Mouse (Mus musculus) myocyte (in vitro differentiated cells): Measurements from ENCODE around the gene Mettl1.

Experiments used
- CEBPB ChIP-seq: IDR thresholded peaks from 2 replicates; pipeline ENCODE4 v1.6.1; 2011; ENCODE audit warnings: mild to moderate bottlenecking, moderate library complexity; ENCODE audit not compliant: poor library complexity, insufficient read depth, severe bottlenecking
- E2F4 ChIP-seq: IDR thresholded peaks from one replicate; pipeline ENCODE4 v1.6.1; 2011; ENCODE audit warnings: mild to moderate bottlenecking, control low read depth, moderate library complexity; ENCODE audit not compliant: insufficient read depth
- MYOD1 ChIP-seq, 3 experiments: IDR thresholded peaks; one replicate each; pipeline ENCODE4 v1.6.1; 2011; ENCODE audit warnings: control low read depth in 2 of 3, low read depth in 2 of 3, mild to moderate bottlenecking in 2 of 3, moderate library complexity in 1 of 3; ENCODE audit not compliant: insufficient read length in 2 of 3, control insufficient read depth in 1 of 3
- POLR2A ChIP-seq: IDR thresholded peaks from one replicate; pipeline ENCODE4 v1.6.1; 2011; ENCODE audit warnings: low read depth, mild to moderate bottlenecking, control low read depth, moderate library complexity; ENCODE audit not compliant: insufficient read length
- POLR2AphosphoS2 ChIP-seq: IDR thresholded peaks from one replicate; pipeline ENCODE4 v1.6.1; 2011; ENCODE audit warnings: low read depth, control low read depth; ENCODE audit not compliant: insufficient read length
- TCF12 ChIP-seq: IDR thresholded peaks from one replicate; pipeline ENCODE4 v1.6.1; 2011; ENCODE audit warnings: mild to moderate bottlenecking, control low read depth; ENCODE audit not compliant: poor library complexity, insufficient read depth, severe bottlenecking

DNA sequence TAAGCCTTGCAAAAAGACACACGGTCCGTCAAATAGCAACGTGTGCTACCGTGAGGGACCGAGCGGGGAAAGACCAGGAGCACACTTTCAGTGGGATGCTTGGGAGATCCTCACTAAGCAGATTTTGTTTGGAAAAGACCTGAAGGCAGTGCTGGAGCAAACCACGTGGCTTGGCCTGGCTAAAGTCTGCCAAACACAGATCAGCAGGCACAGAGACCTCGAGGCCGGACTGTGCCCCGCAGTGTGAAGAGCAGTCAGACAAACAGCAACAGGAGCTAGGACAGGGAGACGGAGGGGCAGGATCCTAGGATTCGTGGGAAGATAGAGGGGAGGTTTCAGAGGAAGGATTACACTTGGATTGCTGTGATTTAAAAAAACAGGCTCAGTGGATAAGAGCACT is 4.9 kb upstream of the Mettl1 start:
- no peak for TF ChIP-seq E2F4
- no peak for TF ChIP-seq POLR2A
- TF ChIP-seq TCF12, result no peak
- no peak for TF ChIP-seq POLR2AphosphoS2
- no peak for TF ChIP-seq MYOD1 (IDR thresholded peaks at IDR 0.05; ENCODE audit: control insufficient read depth in 1 of 3, insufficient read length in 2 of 3, low read depth in 2 of 3)
- no peak for TF ChIP-seq CEBPB
